Mouse (Mus musculus) olfactory bulb, adult 2 months (tissue): ENCODE measurements at regions not wholly inside any gene's neighbourhood (a gene's known extent, or its start where the extent isn't known, plus 50 kb on each side); places are given as distances from the start of the nearest gene placed in this dataset.

Experiments used
- CTCF ChIP-seq: fragments of 200-500 bp; IDR thresholded peaks from 2 replicates; pipeline ENCODE4 v1.5.1; 2012; ENCODE audit warnings: low read depth, mild to moderate bottlenecking, low read length, moderate library complexity; ENCODE audit not compliant: insufficient read depth
- POLR2A ChIP-seq: fragments of 200-500 bp; IDR thresholded peaks from 2 replicates; pipeline ENCODE4 v1.6.1; 2012; ENCODE audit warnings: mild to moderate bottlenecking, low read depth, low read length, moderate library complexity; ENCODE audit not compliant: insufficient read depth

GRCm38 (mm10) chr5:67544028-67544589 is 63.6 kb upstream of the Shisa3 start:
- TF ChIP-seq CTCF (no peak), POLR2A (no peak)
